Mouse (Mus musculus) layer of hippocampus, adult 8-10 months (tissue): ENCODE measurements at regions not wholly inside any gene's neighbourhood (a gene's known extent, or its start where the extent isn't known, plus 50 kb on each side); places are given as distances from the start of the nearest gene placed in this dataset.

Experiments used
- DNase-seq, 2 experiments: peaks; one replicate each; pipeline ENCODE4 v3.0.0; 2022; ENCODE audit warnings: low spot score in 2 of 2

DNA sequence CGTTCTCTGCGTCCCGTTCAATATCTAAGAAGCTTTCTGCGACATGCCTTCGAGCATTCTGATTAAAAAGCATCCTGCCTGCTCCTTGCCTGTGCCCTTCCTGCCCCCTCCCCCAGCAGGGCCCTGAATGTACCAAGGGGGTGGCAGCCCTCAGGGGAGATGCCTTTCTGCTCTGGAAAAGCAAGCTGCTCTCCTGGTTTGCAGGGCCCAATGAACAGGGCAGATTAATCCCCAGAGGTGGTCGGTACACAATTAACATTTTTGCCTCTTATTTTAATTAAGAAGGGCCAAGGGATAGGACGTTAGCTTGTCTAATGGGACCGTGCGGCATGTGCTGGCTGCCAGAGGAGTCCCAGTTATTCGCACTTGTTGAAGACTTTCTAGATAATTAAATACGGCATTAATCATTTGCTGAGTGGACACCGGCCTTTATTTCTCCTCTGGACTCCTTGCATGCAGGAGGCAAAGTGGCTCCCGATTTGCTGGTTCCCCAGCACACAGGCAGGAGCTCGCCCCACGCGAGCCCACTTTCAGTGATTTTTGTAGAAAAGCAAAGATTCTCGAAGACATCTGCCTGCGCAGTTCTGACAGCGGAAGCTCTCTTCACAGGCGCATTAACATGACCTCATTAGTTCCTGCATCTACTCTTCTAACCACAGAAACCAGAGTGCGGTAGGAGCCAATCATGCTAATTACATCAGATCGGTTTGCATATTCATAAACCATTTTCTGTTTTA, 336.8 kb upstream of the 4930535I16Rik start:
- no peak for DNase-seq

DNA sequence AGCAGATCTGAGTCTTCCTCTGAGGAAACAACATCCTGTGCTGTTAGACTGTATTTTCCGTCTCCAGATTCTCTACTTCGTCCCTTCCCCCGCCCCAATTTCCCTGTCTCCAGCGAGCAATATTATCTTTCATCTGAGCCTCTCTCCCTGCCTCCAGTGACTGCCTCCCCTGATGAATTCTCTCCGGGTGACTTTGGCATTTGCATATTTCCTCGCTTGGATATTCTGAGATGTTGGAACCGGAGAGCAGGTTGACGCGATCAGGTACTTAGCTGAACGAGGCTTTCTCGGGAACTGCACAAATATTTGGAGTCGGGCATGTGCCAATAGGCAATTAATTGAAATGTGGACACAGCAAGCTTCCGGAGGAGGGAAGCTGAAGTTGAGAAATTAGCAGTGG, 323.8 kb upstream of the 4930535I16Rik start:
- no peak for DNase-seq

DNA sequence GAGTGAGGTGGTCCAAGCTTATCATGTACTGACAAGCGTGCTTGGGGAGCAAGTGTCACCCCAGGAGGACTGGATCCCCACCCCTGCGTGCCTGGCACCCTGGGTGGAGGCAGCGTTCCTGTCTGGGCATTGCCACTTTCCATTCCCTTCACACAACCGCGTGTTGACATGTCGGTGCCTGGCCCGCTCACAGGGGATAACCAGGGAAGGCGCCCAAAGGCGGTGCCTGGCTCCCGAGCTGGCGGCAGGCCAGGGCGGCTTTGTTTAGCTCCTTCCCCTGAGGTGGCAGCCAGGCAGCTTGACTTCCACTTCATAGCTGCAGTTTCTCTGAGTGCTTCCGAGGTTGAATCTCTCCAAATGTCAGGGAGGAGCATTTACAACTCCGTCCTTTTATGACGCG, 318.7 kb upstream of the 4930535I16Rik start:
- DNase-seq = peak in 1 of 2 experiments; percentile 15

DNA sequence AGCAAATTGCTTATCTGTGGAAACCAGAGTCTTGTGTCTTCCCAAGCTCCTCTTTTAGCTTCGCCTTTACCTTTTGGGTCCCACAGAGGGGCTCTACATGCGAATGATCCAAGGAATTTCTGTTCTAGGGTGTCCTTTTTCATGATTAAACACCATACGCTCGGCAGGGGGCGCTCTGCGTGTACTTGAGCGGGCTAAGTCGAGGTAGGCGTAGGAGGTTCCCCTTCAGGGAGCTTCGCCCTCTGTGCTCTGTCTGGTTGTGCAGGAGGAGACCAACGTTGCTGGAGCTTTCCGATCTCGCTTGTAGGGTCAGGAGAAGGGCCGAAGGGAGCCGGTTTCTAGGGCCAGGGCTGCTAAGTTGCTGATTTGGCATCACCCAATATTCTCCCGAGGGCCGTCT, 310.7 kb upstream of the 4930535I16Rik start:
- DNase-seq = peak; percentile 57 to 86

DNA sequence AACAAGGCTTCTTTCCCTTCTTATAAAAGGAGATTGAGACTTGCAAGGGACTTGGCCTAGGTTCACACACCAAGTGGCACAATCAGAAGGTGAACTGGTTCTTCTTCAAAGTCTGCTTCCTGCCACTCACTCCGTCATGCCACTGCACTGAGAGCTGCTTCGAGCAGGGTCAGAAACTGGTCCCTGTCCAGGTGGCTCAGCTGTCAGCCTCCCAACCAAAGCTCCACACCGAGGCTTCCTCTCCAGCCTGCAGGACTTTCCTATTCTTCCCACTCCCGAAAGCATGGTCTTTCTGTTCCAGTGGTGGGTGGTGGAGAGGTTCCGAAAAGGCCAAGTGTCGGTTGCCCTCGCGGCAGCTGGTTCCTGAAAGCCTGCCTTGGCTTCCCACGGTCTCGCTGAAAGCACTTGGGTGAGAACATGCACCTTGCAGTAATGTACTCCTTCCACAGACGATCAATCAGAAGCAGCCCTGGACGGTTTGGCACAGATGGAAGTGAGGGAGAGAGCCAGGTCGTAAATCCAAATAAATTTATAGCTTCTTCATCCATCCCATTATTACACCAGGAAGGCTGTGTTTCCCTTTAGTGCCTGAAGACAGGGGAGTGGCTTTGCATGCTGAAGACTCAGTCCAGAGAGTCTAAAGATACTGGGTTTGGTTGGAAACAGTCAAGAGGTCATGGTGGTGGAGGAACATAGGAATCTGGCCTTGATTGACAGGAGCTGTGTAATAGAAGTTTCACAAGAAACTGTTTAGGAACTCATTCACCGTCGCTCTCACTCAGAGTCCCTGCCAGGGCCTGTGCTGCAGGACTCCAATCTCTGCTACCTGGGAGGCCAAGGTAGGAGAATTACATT, 306.1 kb upstream of the 4930535I16Rik start:
- DNase-seq = no peak

DNA sequence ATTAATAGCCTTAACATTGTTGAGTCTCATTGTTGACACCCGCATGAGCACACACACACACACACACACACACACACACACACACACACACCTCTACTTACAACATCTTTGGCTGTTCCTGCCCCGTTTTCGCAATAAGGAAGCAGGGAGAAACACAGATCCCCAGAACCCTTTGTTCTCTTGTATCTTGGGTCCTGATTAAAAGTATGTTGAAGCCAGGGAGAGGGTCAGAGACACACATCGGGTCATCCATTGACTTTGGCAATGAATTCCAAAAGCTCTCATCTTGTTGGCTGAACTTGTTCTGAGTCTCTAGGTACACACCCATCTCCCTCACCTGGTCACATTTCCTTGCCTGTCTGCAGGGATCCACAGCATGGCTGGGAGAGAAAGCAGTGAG, 303.9 kb upstream of the 4930535I16Rik start:
- no peak for DNase-seq

DNA sequence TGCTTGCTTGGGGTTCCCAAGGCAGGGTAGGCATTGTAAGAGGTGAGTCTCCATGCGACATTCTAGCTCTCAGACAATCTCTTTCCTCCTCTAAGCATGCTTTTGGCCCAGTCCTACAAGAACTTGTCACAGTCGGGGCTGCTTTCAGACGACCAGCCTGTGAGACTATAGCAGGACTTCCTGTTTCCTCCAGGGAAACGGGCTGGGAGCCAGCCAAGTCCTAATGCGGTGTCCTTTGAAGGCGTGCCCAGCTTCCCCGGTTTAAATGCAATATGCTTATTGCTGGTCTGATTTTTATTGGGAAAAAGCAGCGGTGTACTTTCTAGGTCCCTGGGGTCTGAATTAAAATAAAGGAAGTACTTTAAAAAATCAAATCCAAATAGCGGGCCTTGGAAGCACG, 299.4 kb upstream of the 4930535I16Rik start:
- DNase-seq = peak in 1 of 2 experiments; percentile 26

DNA sequence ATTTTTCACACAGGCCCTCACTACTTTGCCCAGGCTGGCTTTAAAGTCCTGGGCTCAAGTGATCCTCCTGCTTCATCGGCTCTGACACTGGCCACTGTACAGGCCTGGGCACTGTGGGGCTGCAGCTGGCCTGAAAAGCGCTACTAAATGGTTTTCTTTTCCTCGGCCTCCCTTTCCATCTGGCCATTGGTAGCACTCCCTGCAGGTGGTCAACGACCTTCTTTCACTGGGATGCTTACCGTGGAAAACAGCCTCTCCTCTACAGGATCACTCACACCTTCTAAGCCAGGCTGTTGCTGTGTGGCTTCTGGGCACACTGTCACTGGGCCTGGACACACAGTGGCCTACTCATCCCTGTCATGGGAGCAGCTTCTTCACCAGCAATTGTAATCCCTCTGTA, 298.5 kb upstream of the 4930535I16Rik start:
- no peak for DNase-seq

DNA sequence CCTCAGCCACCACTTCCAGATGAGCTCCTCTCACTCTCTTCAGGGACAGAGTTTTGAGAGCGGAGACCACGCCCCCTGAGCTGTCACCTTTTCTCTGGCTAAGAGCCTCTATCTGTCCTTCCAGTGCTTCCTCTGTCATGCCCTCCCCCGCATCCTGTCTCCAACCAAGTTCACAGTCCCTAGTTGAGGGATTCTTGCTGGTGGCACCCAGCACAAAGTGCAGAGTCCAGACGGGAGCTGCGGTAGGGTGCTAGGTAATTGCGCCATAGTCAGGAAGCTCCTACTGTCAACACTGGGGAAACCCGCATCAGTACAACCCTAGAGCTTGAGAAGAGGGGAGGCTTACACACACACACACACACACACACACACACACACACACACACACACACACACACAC, 297.3 kb upstream of the 4930535I16Rik start:
- DNase-seq = no peak

DNA sequence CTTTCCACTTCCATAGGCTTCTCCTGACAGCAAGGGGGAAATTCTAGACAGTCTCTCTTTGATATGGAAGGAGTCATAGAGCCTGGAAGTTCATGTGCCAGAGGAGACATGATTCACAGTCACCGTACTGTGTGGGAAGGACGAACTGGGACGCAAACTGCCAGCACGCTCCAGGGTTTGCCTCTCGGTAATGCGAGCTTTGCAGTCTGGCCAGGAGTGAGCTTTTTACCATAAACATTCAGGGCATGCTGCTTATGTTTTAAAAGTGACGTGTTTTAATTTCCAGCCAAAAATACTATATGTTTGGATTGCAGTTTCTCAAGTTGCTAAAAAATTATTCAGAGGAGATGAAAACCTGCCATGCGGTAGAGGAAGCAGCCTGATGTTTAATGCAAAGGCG, 292.3 kb upstream of the 4930535I16Rik start:
- DNase-seq = no peak

DNA sequence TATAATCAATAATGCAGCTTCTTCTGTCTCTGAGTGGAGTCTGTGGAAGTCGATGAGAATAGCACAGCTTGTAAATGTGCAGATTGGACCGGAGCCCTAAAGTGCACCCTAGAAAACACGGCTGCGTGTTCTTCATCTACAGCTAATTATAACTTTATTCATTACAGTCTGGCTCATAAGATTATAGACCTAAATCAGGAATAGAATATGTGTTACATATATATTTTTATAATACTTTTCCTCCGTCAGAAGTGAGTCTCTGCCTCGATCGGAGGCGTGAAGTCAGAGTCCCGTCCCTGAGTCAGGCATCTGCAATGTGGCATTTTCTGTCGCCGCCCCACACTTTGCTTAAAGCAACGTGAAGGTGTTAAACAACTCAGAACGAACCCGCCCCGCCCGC, 288.7 kb upstream of the 4930535I16Rik start:
- DNase-seq = peak in 1 of 2 experiments; percentile 21

DNA sequence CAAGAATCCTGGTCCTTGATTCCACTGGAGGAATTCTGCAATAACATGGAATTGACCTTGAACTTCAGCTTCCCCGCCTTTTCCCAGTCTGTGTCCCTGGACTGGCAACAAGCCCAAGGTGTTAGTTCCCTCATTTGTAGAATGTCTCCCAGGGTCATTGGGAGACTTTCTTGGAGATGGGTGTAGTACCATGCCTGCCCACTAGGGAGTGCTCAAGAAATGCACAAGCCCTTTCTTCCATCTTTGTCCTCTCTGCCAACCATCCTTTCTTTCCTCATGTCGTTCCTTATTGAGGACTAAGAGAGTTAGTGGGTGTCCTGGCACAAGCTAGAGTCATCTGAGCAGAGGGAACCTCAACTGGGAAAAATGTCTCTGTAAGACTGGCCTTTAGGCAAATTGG, 285.9 kb upstream of the 4930535I16Rik start:
- DNase-seq = no peak

DNA sequence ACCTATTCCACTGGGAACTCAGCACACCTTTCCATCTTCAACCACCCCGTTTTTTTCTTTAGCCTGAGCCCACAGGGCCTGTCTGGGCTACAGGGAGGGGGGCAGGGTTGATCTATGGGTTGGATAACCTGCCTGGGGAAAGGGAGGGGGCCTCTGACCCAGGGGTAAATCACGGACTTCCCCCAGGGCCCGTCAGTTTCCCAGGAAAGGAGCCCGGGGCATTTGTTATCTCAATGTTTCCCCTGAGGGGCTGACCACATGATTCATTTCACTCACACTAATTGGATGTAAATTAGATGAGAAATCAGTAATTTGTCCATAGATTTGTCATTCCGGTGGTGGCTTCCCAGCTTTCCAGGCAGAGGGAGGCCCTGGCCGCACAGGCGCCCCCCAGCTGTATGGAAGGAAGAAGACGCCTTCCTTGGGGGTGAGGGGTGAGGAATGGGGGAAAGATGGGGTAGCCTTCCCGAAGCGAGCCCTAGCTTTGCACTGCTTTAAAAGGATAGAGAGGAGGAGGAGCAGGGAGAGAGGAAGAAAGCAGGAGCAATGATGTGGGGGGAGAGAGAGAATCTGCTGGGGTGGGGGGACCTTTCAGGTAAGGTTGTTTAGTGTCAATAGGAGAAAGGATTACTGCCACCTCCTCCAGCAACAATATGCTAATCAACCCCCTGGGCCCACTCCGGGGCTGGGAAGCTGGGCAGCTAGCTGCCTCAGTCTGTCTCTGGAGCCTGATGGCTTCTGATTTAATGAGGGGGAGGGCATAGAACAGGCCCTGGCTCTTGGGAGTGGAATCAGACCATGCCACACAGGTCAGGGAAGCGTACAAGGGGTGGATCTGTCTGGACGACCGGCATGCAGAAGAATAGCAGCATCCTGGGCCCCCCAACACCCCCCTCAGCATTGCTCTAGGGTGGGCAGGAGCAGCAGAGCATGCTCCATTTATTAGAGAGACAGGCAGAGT, 282.3 kb upstream of the 4930535I16Rik start:
- no peak for DNase-seq

DNA sequence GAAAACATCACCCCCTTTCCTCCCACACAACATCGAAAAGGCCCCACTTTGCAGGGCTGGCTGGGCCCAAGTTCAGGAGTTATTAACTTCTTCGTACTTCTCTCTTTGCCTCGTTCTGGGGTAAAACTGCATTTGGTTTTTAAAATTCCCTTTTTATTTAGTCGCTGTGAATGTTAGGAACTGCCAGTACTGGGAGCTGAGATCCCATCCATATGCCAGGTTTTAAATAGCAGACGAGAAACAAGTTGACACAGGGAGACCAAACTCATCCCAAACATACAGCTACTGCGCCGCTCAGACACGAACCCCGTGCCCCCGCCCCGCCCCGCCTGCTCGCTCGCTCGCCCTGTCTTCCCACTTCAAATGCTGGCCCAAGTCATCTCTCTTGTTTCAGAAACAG, 281.0 kb upstream of the 4930535I16Rik start:
- peak in 1 of 2 experiments; percentile 30 for DNase-seq

DNA sequence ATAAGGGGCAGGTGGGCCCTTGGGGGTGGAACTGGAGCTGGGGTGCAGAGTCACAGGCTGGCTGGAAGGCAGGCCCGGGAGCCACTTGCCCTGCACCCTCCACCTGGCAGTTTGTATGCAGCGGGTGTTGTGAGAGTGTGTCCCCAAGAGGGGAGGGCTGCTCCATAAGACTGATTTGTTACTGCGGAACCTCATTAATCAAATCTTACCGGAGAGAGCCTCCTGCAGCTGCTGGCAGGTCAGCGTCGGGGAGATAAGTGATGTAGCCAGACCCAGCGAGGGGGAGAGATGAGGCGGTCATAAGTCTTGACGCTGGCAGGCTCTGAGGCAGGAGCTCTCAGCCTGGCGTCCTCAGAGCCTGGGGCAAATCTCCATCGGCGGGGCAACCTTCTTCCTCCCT, 278.9 kb upstream of the 4930535I16Rik start:
- DNase-seq = no peak

DNA sequence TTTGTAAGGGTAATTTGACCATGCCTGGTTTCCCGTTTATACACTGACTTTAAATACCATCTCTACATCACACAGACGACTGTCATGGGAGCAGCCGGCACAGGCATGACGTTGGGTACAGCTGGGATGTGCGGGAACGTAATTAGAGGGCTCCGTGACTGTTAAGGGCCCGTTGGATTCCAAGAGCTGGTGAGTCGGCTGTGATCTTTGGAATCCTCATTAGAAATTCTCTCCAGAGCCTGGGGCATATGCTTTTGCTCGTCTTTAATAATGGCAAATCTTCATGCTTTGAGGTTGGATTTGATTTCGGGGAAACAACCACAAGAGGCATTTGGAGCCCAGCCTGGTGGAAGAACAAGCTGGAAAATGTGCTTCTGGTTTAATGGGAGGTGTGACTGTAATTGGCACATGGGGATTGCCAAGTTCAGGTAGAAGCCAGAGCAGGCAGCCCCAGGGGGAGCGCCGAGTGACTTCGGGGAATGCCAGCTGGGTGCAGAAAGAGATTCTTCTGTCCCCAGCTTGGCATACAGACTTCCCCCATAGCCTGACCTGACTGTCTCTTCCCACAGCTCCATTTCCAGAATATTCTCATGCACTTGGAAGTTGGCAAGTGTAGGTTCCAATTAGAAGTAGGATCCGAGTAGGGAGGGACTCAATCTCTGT, 275.4 kb upstream of the 4930535I16Rik start:
- DNase-seq = peak in 1 of 2 experiments; percentile 20

DNA sequence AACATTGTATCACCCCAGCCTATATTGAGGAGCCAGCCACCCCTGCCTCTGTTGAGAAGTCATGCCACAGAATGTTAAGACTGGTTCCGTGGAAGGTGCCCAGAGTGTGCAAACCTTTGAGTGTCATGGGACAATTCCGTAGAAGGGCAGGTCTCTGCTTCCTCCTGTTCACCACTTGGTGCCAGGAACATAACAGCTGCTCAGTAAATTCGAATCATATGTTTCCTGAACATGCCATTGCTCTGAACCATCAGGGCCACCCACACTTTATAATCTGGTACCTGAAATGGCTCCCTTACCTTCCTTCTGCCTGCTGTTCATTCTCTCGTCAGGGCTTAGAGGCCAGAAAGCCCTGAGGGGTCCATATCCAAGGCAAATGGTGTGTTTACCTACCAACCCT, 273.0 kb upstream of the 4930535I16Rik start:
- peak in 1 of 2 experiments; percentile 13 for DNase-seq

DNA sequence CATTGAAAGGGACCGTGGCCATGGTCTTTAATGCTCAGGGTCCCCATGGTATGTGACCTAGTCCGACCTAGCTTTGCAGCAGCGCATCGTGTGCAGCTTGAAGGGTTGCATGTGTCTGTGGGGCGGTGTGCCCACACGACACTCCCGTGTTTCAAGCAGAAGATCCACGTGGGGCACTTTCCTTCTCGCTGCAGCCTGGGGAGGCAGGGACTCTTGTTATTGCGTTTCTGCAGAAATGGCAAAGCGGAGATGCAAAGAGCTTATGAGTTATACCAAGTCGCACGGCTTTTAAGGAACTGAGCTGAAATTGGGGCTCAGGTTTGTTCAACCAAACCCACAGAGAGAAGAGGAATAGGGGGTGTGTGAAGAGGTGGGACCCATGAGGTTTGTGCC, 272.2 kb upstream of the 4930535I16Rik start:
- DNase-seq = no peak

DNA sequence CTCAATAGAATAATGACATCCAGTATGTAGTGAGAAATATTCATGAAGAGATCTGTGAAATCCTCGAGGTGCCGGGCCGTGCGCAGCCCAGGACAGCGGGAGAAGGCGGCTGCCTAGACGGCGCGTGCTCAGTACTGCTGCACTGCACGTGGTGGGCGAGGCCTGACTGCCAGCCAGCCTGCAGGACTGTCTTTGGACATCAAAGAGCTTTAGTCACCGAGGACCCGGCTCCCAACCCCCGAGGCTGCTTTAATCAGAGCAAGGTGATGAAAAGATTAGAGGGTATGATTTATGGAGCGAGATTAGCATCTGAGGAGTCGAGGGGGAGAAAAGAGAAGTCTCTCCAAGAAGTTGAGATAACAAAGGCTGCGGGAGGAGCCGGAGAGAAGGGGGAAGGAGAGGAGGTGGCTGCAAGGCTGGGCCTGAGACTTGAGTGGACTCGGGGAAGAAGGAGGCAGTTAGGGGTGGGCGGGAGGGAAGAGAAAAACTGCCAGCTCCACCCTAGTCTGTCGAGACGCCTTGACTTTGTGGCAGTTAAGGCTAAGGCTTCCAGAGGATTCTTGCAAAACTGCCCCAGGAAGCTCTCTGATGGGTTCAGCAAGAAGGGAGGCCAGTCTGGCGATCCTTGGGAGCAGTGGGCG, 271.6 kb upstream of the 4930535I16Rik start:
- DNase-seq = peak in 1 of 2 experiments; percentile 18

DNA sequence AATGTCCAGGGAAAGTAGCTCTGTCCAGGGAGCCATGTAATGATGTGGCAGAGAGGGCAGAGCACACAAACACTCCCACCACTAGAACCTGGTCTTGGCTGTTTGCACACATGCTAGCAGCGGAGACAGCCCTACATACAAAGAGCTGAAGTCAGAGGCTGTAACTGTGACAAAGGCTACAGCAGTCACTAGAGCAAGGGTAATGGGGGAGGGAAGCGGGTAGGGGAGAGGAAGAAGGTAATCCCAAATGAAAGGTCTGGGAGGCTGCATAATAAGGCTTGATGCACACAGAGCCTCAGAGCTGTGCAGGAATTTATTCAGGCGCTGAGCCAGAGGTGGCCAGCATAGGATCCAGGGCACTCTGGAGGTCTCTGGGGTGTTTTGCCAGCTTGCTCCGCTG, 269.3 kb upstream of the 4930535I16Rik start:
- no peak for DNase-seq

DNA sequence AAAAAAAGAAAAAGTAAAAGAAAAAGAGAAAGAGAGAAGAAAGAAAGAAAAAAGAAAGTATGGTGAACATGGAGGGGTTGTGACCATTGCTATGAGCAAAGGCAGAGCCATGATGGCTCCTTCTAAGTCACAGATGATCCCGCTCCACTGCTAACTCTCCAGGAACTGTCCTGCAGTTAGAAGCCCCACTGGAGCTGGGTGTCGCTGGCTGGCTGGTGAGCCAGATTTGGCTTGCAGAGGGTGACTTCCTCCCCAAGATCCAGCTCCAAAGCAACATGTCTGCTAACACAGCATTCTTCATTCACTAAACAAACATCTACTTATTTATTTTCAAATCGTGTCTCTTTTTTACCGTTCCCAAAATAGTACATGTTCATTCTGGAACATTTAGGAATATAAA, 263.5 kb upstream of the 4930535I16Rik start:
- no peak for DNase-seq
